Mouse (Mus musculus) limb, embryonic 15.5 days (tissue): ENCODE results near the gene Hmbs. TPM values are rescaled to one million over a fixed set of nuclear protein-coding genes. Genes with fewer than 3 reads are reported as not detected.
"Not testable (repeated sequence)": the region's sequence is repeated elsewhere in the genome, so short reads cannot be mapped to it uniquely, and the experiment has no call there.

Experiments
- ATAC-seq: fragments of 200-750 bp; cut with Nextera tagmentation; 2 replicates; pipeline ENCODE4 v1.8.0; 2017; ENCODE audit warnings: low read depth, moderate TSS enrichment; ENCODE audit not compliant: insufficient number of reproducible peaks, low FRiP score, low TSS enrichment
- H3K27ac ChIP-seq: fragments of 300-500 bp; sonication (generic); 2 replicates; pipeline ENCODE4 v1.5.1; 2015; ENCODE audit warnings: moderate library complexity, mild to moderate bottlenecking, inconsistent platforms
- H3K27me3 ChIP-seq: fragments of 300-500 bp; sonication (generic); 2 replicates; pipeline ENCODE4 v1.6.1; 2015; ENCODE audit warnings: inconsistent platforms
- H3K36me3 ChIP-seq: fragments of 300-500 bp; sonication (generic); 2 replicates; pipeline ENCODE4 v1.6.1; 2015; ENCODE audit warnings: inconsistent platforms
- H3K4me1 ChIP-seq: fragments of 300-500 bp; sonication (generic); 2 replicates; pipeline ENCODE4 v1.6.1; 2015; ENCODE audit warnings: inconsistent platforms
- H3K4me2 ChIP-seq: fragments of 300-500 bp; sonication (generic); 2 replicates; pipeline ENCODE4 v1.6.1; 2015; ENCODE audit warnings: mild to moderate bottlenecking, inconsistent platforms
- H3K4me3 ChIP-seq: fragments of 300-500 bp; sonication (generic); 2 replicates; pipeline ENCODE4 v1.5.1; 2015; ENCODE audit warnings: mild to moderate bottlenecking, inconsistent platforms
- H3K9ac ChIP-seq: fragments of 300-500 bp; sonication (generic); 2 replicates; pipeline ENCODE4 v1.6.1; 2015; ENCODE audit warnings: inconsistent platforms
- H3K9me3 ChIP-seq: fragments of 300-500 bp; sonication (generic); 2 replicates; pipeline ENCODE4 v1.6.1; 2016; ENCODE audit warnings: inconsistent platforms
- WGBS: fragments of 180-500 bp; shearing (Covaris S2); methylation state at CpG from one replicate; pipeline ENCODE4 v1.1.7; 2015; 5-methylcytosine and 5-hydroxymethylcytosine counted together
- microRNA-seq: library from miRNA; unstranded; fragments of <30 nt; microRNA quantifications from one replicate; pipeline ENCODE4, GENCODE M21; 2016
- polyA plus RNA-seq: library from polyadenylated mRNA; unstranded; fragments of >200 nt; fragmentation: Nextera tagmentation; extraction: Ambion mirVana; gene quantifications from 2 replicates; pipeline ENCODE4 v1.2.1, GENCODE M21; 2015

The Hmbs gene
- polyA plus RNA-seq, 1 experiment from 2014 or later, result 95.1 TPM

DNA sequence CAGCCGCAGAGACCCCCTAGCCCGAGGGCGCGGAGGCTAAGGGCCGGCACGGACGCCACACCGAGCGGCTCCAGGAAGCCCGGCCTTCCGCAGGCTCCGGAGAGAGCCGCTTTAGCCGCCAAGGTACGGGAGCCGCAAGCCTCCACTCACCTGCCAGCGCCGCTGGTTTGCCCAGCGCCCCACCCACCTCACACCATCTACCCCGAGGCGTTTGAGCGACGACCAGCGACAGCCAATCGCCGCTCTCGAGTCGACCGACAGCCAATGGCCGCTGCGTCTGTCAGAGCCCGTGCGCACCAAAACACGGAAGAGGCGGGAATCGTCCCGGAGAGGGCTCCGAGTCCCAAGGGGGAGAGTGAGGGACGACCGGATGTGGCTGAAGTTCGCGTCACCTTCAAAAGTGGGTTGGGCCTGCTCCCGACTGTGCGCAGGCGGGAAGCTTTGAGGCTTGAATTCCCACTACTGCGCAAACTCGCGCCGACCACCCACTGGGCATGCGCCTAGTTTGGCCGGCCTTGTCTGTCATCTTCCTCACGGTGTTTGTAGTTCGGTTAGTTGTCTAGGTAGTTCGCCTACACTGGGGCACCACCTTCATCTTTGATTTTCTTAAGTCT is 38.5 kb downstream of the Hmbs start, which contains the start of gene Hinfp:
Gene Hinfp (minus strand): TSS at position 206 of the 614 bp plus-strand sequence.
- Histone ChIP-seq H3K9ac (peak within 1 kb of the TSS; percentile 95), H3K4me2 (peak within 1 kb of the TSS; percentile 75), H3K4me3 (peak within 1 kb of the TSS; percentile 94), H3K27ac (peak within 1 kb of the TSS; percentile 80), H3K9me3 (no peaks in the 10 kb centered on the region), H3K27me3 (no peaks in the 10 kb centered on the region), H3K36me3 (peaks cover 30% of the 10 kb centered on the region), H3K4me1 (peaks cover 16% of the 10 kb centered on the region)
- under 1% methylated on average over 54 of the region's 54 CpGs for WGBS
- peak; percentile 100 for ATAC-seq

DNA sequence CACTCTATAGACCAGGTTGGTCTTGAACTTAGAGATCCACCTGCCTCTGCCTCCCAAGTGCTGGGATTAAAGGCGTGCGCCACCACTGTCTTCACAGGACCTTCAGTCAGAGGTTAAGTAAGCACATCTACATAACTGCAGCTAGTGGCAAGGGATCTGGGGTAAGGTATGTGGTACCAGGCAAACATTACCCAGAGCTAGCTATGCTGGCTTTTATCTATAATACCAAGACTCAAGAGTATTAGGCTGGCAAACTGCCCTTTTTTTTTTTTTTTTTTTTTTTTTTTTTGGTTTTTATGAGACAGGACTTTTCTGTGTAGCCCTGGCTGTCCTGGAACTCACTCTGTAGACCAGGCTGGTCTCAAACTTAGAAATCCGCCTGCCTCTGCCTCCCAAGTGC is 44.0 kb downstream of the Hmbs start:
- H3K27ac ChIP-seq, H3K27me3 ChIP-seq, H3K9me3 ChIP-seq, ATAC-seq, H3K4me2 ChIP-seq, H3K9ac ChIP-seq, H3K4me3 ChIP-seq: not testable (repeated sequence)
- 98% methylated on average over 3 of the region's 3 CpGs for WGBS
- Histone ChIP-seq H3K4me1 (peaks cover 15% of the 10 kb centered on the region), H3K36me3 (peaks cover 76% of the 10 kb centered on the region)

- WGBS, result 73% methylated on average over 3 of the region's 3 CpGs
- no peak overlapping the region for H3K9ac ChIP-seq
Observed at GRCm38 (mm10) chr9:44292490-44292889, 51.5 kb downstream of the Hmbs start.

DNA sequence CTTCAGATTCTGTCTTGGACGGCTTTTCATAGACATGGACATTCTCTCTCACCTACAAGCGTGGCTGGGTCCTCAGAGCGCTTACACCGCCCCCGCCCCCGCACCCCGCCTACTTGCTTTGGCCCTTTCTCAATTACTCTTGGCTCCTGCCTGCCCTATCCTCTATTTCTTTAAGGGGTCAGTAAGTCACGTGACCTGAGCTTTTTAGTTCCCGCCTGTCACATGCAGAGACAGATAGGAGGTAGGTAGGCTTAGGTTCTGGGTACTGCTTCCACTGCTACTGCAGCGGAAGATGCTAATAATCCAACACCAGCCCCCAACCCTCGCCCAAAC is 55.1 kb downstream of the Hmbs start:
- ATAC-seq, result no peak
- no peaks in the 10 kb centered on the region for H3K9me3 ChIP-seq
- H3K27ac ChIP-seq, result no peak overlapping the region
- H3K36me3 ChIP-seq, result peaks cover 34% of the 10 kb centered on the region
- H3K4me1 ChIP-seq, result peaks cover 26% of the 10 kb centered on the region
- WGBS, result 11% methylated on average over 11 of the region's 11 CpGs
- H3K4me3 ChIP-seq, result peak overlapping the region; percentile 64; the same call in 1 of the 2 replicates
- no peak overlapping the region; the same call in 1 of the 2 replicates for H3K4me2 ChIP-seq
- peaks cover 23% of the 10 kb centered on the region; the same call in 1 of the 2 replicates for H3K27me3 ChIP-seq
- no peak overlapping the region for H3K9ac ChIP-seq

More at GRCm38 (mm10) chr9:44292490-44292889, 51.5 kb downstream of the Hmbs start:
- H3K4me3 ChIP-seq, result no peak overlapping the region
- no peak overlapping the region for H3K4me2 ChIP-seq
- H3K27ac ChIP-seq, result no peak overlapping the region
- no peaks in the 10 kb centered on the region for H3K9me3 ChIP-seq
- peaks cover 16% of the 10 kb centered on the region; the same call in 1 of the 2 replicates for H3K27me3 ChIP-seq
- H3K4me1 ChIP-seq, result peaks cover 16% of the 10 kb centered on the region
- ATAC-seq, result no peak
- peaks cover 67% of the 10 kb centered on the region for H3K36me3 ChIP-seq

DNA sequence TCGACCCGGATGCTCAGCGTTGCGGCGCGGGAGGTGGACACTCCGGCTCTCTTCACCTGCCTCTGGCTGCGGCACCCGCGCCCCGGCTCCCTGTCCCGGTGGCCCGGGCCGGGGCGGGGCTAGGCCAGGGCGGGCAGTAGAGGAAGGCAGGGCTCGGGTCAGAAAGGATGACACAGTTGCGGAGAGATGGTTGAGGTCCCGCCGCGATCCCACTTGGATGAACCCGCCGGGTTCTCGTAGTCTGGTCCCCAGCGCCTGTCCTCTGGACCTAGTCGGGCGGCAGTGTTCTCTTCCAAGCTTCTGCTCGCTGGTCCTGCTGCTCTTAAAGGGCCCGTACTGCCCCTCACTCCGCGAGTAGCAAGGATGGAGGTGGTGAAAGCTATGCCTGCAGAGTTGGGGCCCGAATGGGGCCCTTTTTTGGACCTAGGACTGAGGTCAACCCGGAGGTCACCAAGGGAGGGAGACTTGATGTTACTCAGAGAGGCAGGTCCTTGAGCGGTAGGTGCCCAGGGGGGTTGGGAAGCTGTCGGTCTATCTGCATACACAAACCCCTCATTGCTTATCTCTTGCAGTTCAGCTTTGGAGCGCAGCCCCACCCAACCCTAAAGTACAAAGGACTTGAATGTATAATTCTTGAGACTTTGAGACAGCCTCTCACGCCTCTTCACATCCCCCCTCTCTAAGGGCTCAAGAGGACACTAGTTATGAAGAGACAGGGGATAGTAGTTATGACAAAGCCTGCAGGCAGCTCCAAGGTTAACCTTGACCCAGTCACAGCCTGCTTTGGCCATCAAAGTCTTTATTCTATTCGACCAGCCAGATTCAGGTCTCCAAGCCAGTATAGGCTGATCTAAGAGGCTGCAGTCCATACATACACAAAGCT is 55.7 kb downstream of the Hmbs start, which contains the start of gene Abcg4:
Gene Abcg4 (minus strand): TSS at position 540 of the 883 bp plus-strand sequence.
- Histone ChIP-seq H3K27ac (no peak within 1 kb of the TSS), H3K9me3 (no peaks in the 10 kb centered on the region), H3K4me2 (peak within 1 kb of the TSS; percentile 93), H3K4me1 (peaks cover 26% of the 10 kb centered on the region), H3K27me3 (peaks cover 23% of the 10 kb centered on the region; the same call in 1 of the 2 replicates), H3K4me3 (peak within 1 kb of the TSS; percentile 64), H3K36me3 (peaks cover 28% of the 10 kb centered on the region), H3K9ac (peak within 1 kb of the TSS; percentile 71)
- ATAC-seq, result peak; percentile 12; the same call in 1 of the 2 replicates
- 1% methylated on average over 38 of the region's 38 CpGs for WGBS

- H3K9ac ChIP-seq, result peak overlapping the region; percentile 71
- peaks cover 23% of the 10 kb centered on the region; the same call in 1 of the 2 replicates for H3K27me3 ChIP-seq
- peaks cover 20% of the 10 kb centered on the region for H3K36me3 ChIP-seq
- peaks cover 26% of the 10 kb centered on the region for H3K4me1 ChIP-seq
- 2% methylated on average over 47 of the region's 47 CpGs for WGBS
- H3K4me2 ChIP-seq, result peak overlapping the region; percentile 93
- H3K9me3 ChIP-seq, result no peaks in the 10 kb centered on the region
- ATAC-seq, result peak; percentile 31; the same call in 1 of the 2 replicates
- H3K27ac ChIP-seq, result no peak overlapping the region
- H3K4me3 ChIP-seq, result peak overlapping the region; percentile 64
Observed at GRCm38 (mm10) chr9:44287401-44288075, 56.5 kb downstream of the Hmbs start.

DNA sequence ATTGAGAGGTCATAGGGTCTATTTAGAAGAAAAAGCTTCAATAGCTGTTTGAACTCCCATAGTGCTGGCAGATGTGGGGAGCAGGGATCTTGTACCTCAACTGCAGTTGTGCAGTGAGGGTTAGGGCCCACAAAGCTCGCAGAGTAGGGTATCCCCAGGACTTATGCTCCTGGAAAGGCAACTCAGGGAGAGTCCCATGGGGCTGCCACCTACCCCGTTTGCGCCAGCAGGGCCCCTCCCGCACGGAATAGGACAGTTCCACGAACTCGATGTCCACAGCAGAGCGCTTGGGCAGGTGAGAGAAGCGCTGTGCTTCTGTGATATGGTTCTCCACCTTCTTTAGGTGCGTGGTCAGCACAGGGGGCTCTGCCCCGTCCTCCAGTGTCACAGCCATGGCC is 57.0 kb downstream of the Hmbs start:
- H3K27ac ChIP-seq, result no peak overlapping the region
- H3K36me3 ChIP-seq, result peaks cover 17% of the 10 kb centered on the region
- peaks cover 26% of the 10 kb centered on the region for H3K4me1 ChIP-seq
- H3K4me2 ChIP-seq, result peak overlapping the region; percentile 93
- H3K9me3 ChIP-seq, result no peaks in the 10 kb centered on the region
- 8% methylated on average over 11 of the region's 11 CpGs for WGBS
- H3K9ac ChIP-seq, result peak overlapping the region; percentile 71
- H3K27me3 ChIP-seq, result peaks cover 23% of the 10 kb centered on the region; the same call in 1 of the 2 replicates
- H3K4me3 ChIP-seq, result peak overlapping the region; percentile 64
- no peak for ATAC-seq

Small RNA genes lying within 50 kb of the gene (microRNA-seq; reads per million reads assigned to microRNA genes)
- gene Gm44335, result not detected

Other genes with a start within 250 kb of the Hmbs start
- gene Mfrp, start 242.5 kb downstream of the Hmbs start, polyA plus RNA-seq, result 0.10 and 0.20 TPM in 2 replicates
- gene C1qtnf5, start 237.0 kb downstream of the Hmbs start, polyA plus RNA-seq, result 8.5 and 9.4 TPM in 2 replicates
- gene Gm49380, start 230.7 kb downstream of the Hmbs start, polyA plus RNA-seq, result 0.27 and 0.28 TPM in 2 replicates
- 61.9 and 70.5 TPM in 2 replicates for gene Rnf26, start 230.7 kb downstream of the Hmbs start, polyA plus RNA-seq
- gene Mcam, start 209.8 kb downstream of the Hmbs start, polyA plus RNA-seq, result 41.5 and 47.3 TPM in 2 replicates
- 14.5 and 15.6 TPM in 2 replicates for gene Cbl, start 110.2 kb downstream of the Hmbs start, polyA plus RNA-seq
- not detected in 2 replicates for gene Ccdc153, start 103.6 kb downstream of the Hmbs start, polyA plus RNA-seq
- gene Pdzd3, start 92.8 kb downstream of the Hmbs start, polyA plus RNA-seq, result 0.26 TPM in 1 of 2 replicates, not detected in the other
- 12.5 and 12.7 TPM in 2 replicates for gene Nlrx1, start 75.6 kb downstream of the Hmbs start, polyA plus RNA-seq
- 6.2 and 6.4 TPM in 2 replicates for gene Abcg4, start 55.6 kb downstream of the Hmbs start, polyA plus RNA-seq
- 24.2 and 24.9 TPM in 2 replicates for gene Hinfp, start 38.6 kb downstream of the Hmbs start, polyA plus RNA-seq
- 6.9 and 7.1 TPM in 2 replicates for gene C2cd2l, start 23.9 kb downstream of the Hmbs start, polyA plus RNA-seq
- 37.7 and 38.0 TPM in 2 replicates for gene Dpagt1, start 18.2 kb downstream of the Hmbs start, polyA plus RNA-seq
- 252 and 254 TPM in 2 replicates for gene H2afx, start 9.5 kb downstream of the Hmbs start, polyA plus RNA-seq
- 29.6 and 30.7 TPM in 2 replicates for gene Vps11, start 17.4 kb upstream of the Hmbs start, polyA plus RNA-seq
- gene Hyou1, start 35.3 kb upstream of the Hmbs start, polyA plus RNA-seq, result 27.5 and 32.5 TPM in 2 replicates
- 16.2 and 18.3 TPM in 2 replicates for gene Slc37a4, start 52.6 kb upstream of the Hmbs start, polyA plus RNA-seq
- gene Rps25, start 62.9 kb upstream of the Hmbs start, polyA plus RNA-seq, result 1,592 and 1,878 TPM in 2 replicates
- 132 and 140 TPM in 2 replicates for gene Trappc4, start 63.4 kb upstream of the Hmbs start, polyA plus RNA-seq
- 24.3 and 26.0 TPM in 2 replicates for gene Ccdc84, start 74.3 kb upstream of the Hmbs start, polyA plus RNA-seq
- gene Foxr1, start 96.9 kb upstream of the Hmbs start, polyA plus RNA-seq, result not detected in 2 replicates
- gene Upk2, start 110.7 kb upstream of the Hmbs start, polyA plus RNA-seq, result 0.37 and 0.45 TPM in 2 replicates
- gene Bcl9l, start 138.6 kb upstream of the Hmbs start, polyA plus RNA-seq, result 16.8 and 18.5 TPM in 2 replicates
- 0.24 and 0.46 TPM in 2 replicates for gene Cxcr5, start 217.6 kb upstream of the Hmbs start, polyA plus RNA-seq